Mouse (Mus musculus) testis, adult 2 months (tissue): ENCODE measurements around the gene Esam.

Experiments
- CTCF ChIP-seq: fragments of 200-500 bp; IDR thresholded peaks from 2 replicates; pipeline ENCODE4 v1.5.1; 2012; ENCODE audit warnings: low read depth, mild to moderate bottlenecking, inconsistent platforms, low read length, moderate library complexity; ENCODE audit not compliant: control insufficient read depth, insufficient read depth, insufficient replicate concordance
- POLR2A ChIP-seq: fragments of 200-500 bp; IDR thresholded peaks from 2 replicates; pipeline ENCODE4 v1.6.1; 2012; ENCODE audit warnings: low read depth, mild to moderate bottlenecking, inconsistent platforms, low read length, moderate library complexity; ENCODE audit not compliant: control insufficient read depth

- no peak for TF ChIP-seq CTCF
- no peak for TF ChIP-seq POLR2A
Observed at GRCm38 (mm10) chr9:37554279-37554678, 26.4 kb downstream of the Esam start.
